Mouse (Mus musculus) CH12.LX (cell line): ENCODE measurements at regions not wholly inside any gene's neighbourhood (a gene's known extent, or its start where the extent isn't known, plus 50 kb on each side); places are given as distances from the start of the nearest gene placed in this dataset.

Experiments
- CHD2 ChIP-seq: IDR thresholded peaks from 2 replicates; pipeline ENCODE4 v1.6.1; 2011; ENCODE audit warnings: low read length, improper control_type of control experiment
- CTCF ChIP-seq, 2 experiments: IDR thresholded peaks in 1 of 2; conservative IDR thresholded peaks in 1 of 2; 2 replicates each; pipeline ENCODE4 v1.5.1; 2011 to 2012; ENCODE audit warnings: low read depth in 2 of 2, low read length in 2 of 2, improper control_type of control experiment in 1 of 2, inconsistent platforms in 1 of 2, mild to moderate bottlenecking in 1 of 2, moderate library complexity in 1 of 2
- KAT2A ChIP-seq: IDR thresholded peaks from 2 replicates; pipeline ENCODE4 v1.6.1; 2012; ENCODE audit warnings: low read length, improper control_type of control experiment, inconsistent platforms; ENCODE audit not compliant: insufficient replicate concordance
- POLR2A ChIP-seq: IDR thresholded peaks from 2 replicates; pipeline ENCODE4 v1.6.1; 2011; ENCODE audit warnings: low read depth, mild to moderate bottlenecking, improper control_type of control experiment, low read length
- SIN3A ChIP-seq: IDR thresholded peaks from 2 replicates; pipeline ENCODE4 v1.6.1; 2012; ENCODE audit warnings: low read length, improper control_type of control experiment, inconsistent platforms
- UBTF ChIP-seq: IDR thresholded peaks from 2 replicates; pipeline ENCODE4 v1.6.1; 2012; ENCODE audit warnings: low read depth, mild to moderate bottlenecking, inconsistent platforms, low read length, improper control_type of control experiment, moderate library complexity
- ZNF384 ChIP-seq: IDR thresholded peaks from 2 replicates; pipeline ENCODE4 v1.6.1; 2012; ENCODE audit warnings: low read depth, low read length, improper control_type of control experiment, inconsistent platforms

DNA sequence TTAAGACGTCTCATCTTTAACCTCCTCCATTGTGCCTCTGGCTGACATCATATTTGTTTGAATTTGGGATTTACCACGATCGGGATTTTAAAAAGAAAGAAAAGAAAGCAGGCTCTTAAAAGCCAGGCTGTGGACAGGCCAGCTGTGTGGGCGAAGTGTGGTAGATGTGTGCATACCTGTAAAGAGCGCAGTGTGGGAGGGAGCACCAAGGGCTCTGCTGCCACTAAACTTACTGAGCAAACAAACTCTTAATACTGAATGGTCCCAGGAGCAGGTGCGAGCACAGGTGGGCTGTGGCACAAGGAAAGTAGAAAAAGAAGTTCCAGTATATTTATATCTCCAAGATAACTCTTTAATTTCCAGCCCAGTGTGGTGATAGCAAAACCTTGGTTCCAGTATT is 56.4 kb upstream of the Tmem170b start:
- TF ChIP-seq CTCF (conservative IDR thresholded peaks at IDR 0.05 in 1 of 2, IDR thresholded peaks at IDR 0.05 in 1 of 2; ENCODE audit: low read depth in 2 of 2, low read length in 2 of 2) (no peak), POLR2A (no peak), CHD2 (no peak), SIN3A (no peak), ZNF384 (no peak), UBTF (no peak), KAT2A (no peak)
